Mouse (Mus musculus): Measurements from ENCODE around the gene Shpk.

- TF ChIP-seq TCF3 (IDR thresholded peaks at IDR 0.05; ENCODE audit: insufficient read length, low read depth) (no peak), POLR2A (IDR thresholded peaks at IDR 0.05; ENCODE audit: insufficient read length, low read depth) (no peak), USF1 (IDR thresholded peaks at IDR 0.05; ENCODE audit: low read depth) (no peak)
These were observed 5.9 kb downstream of the Shpk start for GRCm38 (mm10) chr11:73205194-73205593.
